Comparison of ENCODE assay signal across 10 mouse cellular contexts in the genomic region with DNA sequence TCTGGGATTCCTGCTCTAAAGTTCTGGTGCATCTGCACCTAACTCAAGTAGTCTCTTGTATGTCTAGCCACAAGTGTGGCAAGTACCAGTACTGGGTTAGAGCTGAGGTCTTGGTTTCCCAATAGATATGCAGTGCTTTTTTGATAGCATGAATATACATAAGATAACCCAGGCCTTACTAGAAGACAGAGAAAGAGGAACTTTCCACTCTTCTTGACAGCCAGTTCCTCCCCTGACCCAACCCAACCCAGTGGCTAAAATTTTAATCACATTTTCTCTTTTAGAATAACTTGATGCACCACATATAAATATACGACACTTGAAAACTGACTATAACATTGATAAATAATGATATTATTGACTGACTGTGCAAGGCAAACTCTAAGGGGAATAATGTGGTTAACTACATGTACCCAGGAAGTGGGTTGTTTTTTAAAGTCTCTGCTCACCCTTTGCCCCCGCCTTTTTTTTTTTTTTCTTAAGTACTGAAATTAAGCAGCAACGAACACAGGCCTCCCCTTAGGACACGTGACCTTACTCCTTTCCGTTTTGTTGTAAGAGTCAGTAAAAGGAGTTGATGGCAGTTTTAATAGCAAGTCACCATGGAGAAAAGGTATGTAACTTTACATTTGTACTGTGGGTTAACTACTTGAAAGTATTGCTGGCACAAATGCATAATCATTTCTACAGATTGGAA. TPM values are rescaled to one million over a fixed set of nuclear protein-coding genes. Genes with fewer than 3 reads are reported as not detected.
A peak's percentile ranks its signal among the peaks of the same experiment; 100 is the strongest.
DNase-seq lines count a peak whose midpoint lies in the region; ATAC-seq lines count a peak whose summit lies in the region.
"Had no signal": no experiment of that assay in that cellular context is flagged by ENCODE, and none has a peak within 500 bp of the region (broad histone marks: within the 10 kb centered on the region; RNA-seq: fewer than 3 reads in every experiment).

A gene (plus strand): TSS at position 538 of the 697 bp plus-strand sequence.

- peak; percentile 84 for ATAC-seq in megakaryocyte, adult 5-6 weeks (ENCODE audit: poor library complexity, severe bottlenecking)
- ATAC-seq: midbrain, embryonic 15.5 days had no signal

- peak; percentile 79 for DNase-seq in thymus, postnatal 0 days (ENCODE audit: low spot score)
- DNase-seq in thymus, postnatal 4 days, result no peak
- peak; percentile 30 for DNase-seq in c-Kit-positive CD71-positive TER-119-positive erythroid progenitor cells, embryonic 14.5 days (ENCODE audit: low spot score)
- no peak for DNase-seq in cerebellum, adult 11-12 months
- DNase-seq in right cerebral cortex, postnatal 25 days, result no peak
- no peak for DNase-seq in gastrocnemius, postnatal 4 days (ENCODE audit: low spot score in 2 of 2)
- DNase-seq: cerebellum, adult 8-10 months; gastrocnemius, adult 2 months had no signal

RNA-seq across cellular contexts. Expression of the gene that starts here (rescaled TPM):
- polyA plus RNA-seq in thymus, postnatal 0 days (2015; fragmentation: Nextera tagmentation; extraction: Ambion mirVana), result 62.3 and 75.6 TPM in 2 replicates
- total RNA-seq in megakaryocyte, adult 5-6 weeks (2015), result 149 and 151 TPM in 2 replicates
- 173 and 185 TPM in 2 replicates for total RNA-seq in megakaryocyte, adult 5-6 weeks (2017)
- total RNA-seq in gastrocnemius, postnatal 4 days (2021), result 1 to 10 TPM; 1.0 to 1.1 TPM

Comparison
In these comparisons a context has a peak if more than half of its experiments do, and no peak if none do; other contexts are left out.
1. RNA of the gene that starts here (total RNA-seq): 149 to 185 TPM in megakaryocyte, adult 5-6 weeks; 1.0 to 1.1 TPM in gastrocnemius, postnatal 4 days; every median in the first group is over 10 times any median in the second.
2. DNase-seq: peak in thymus, postnatal 0 days (single experiment) and c-Kit-positive CD71-positive TER-119-positive erythroid progenitor cells, embryonic 14.5 days (single experiment); none in thymus, postnatal 4 days (single experiment), cerebellum, adult 11-12 months (single experiment), right cerebral cortex, postnatal 25 days (single experiment) and gastrocnemius, postnatal 4 days (0 of 2).